Mouse (Mus musculus): ENCODE results near the gene AF067063. TPM values are rescaled to one million over a fixed set of nuclear protein-coding genes. Genes with fewer than 3 reads are reported as not detected.

Gene AF067063
- total RNA-seq, 2 experiments from 2014 or later: not detected

- no peak overlapping the region for H3K4me3 ChIP-seq
- H3K27ac ChIP-seq: no peak overlapping the region
- DNase-seq (ENCODE audit: low spot score in 2 of 2): no peak
- no peak for TF ChIP-seq CTCF (conservative IDR thresholded peaks at IDR 0.05)
Measured at GRCm38 (mm10) chr13:119792791-119793404, 37.1 kb downstream of the AF067063 start.

GRCm38 (mm10) chr13:119791580-119792135, 38.4 kb downstream of the AF067063 start:
- Histone ChIP-seq H3K27ac (peak overlapping the region; percentile 98), H3K4me3 (peak overlapping the region; percentile 91)
- DNase-seq (ENCODE audit: low spot score in 2 of 2): no peak
- no peak for TF ChIP-seq CTCF (conservative IDR thresholded peaks at IDR 0.05)

- H3K4me3 ChIP-seq: peak within 1 kb of the TSS; percentile 91
- peak within 1 kb of the TSS; percentile 98 for H3K27ac ChIP-seq
- peak; percentile 49 for TF ChIP-seq CTCF (conservative IDR thresholded peaks at IDR 0.05)
- DNase-seq (ENCODE audit: low spot score in 2 of 2): peak; percentile 94 to 95
Measured at GRCm38 (mm10) chr13:119790761-119791579, 39.0 kb downstream of the AF067063 start, which contains the start of gene Zfp131. Gene Zfp131 (minus strand): TSS chr13:119790889.

GRCm38 (mm10) chr13:119789851-119790717, 39.9 kb downstream of the AF067063 start:
- TF ChIP-seq CTCF (conservative IDR thresholded peaks at IDR 0.05): no peak
- DNase-seq (ENCODE audit: low spot score in 2 of 2): peak; percentile 68 to 69
- peak overlapping the region; percentile 98 for H3K27ac ChIP-seq

GRCm38 (mm10) chr13:119783581-119783980, 46.4 kb downstream of the AF067063 start:
- Histone ChIP-seq H3K27ac (no peak overlapping the region), H3K4me3 (no peak overlapping the region)
- TF ChIP-seq CTCF (conservative IDR thresholded peaks at IDR 0.05): no peak
- DNase-seq (ENCODE audit: low spot score in 2 of 2): no peak

More at GRCm38 (mm10) chr13:119789851-119790717, 39.9 kb downstream of the AF067063 start:
- peak overlapping the region; percentile 91 for H3K4me3 ChIP-seq

Other genes starting within 250 kb of the AF067063 start
- gene Ccl28, start 206.4 kb downstream of the AF067063 start, total RNA-seq (2021): 1 to 10 TPM; 1.6 to 1.7 TPM
- 100 to 1,000 TPM; 192 to 193 TPM for gene Hmgcs1, start 139.8 kb downstream of the AF067063 start, total RNA-seq (2021)
- gene Nim1k, start 74.3 kb downstream of the AF067063 start, total RNA-seq (2021): 10 to 100 TPM; 13.1 to 14.0 TPM
- gene Zfp131, start 39.3 kb downstream of the AF067063 start, total RNA-seq (2021): 10 to 100 TPM; 40.4 to 43.2 TPM
- gene D13Ertd608e, start 5.8 kb upstream of the AF067063 start, total RNA-seq (2021): not detected
- not detected for gene Tcstv1, start 64.6 kb upstream of the AF067063 start, total RNA-seq (2021)
- not detected for gene Gm21761, start 99.1 kb upstream of the AF067063 start, total RNA-seq (2021)
- not detected for gene B020031M17Rik, start 120.6 kb upstream of the AF067063 start, total RNA-seq (2021)
- not detected for gene Gm36079, start 196.8 kb upstream of the AF067063 start, total RNA-seq (2021)
- gene Gm21188, start 222.0 kb upstream of the AF067063 start, total RNA-seq (2021): not detected